Mouse (Mus musculus): ENCODE results near the gene Grb2.

Grb2 gene

GRCm38 (mm10) chr11:115627705-115628464 is 80.5 kb downstream of the Grb2 start, which contains the start of gene Slc25a19:
Gene Slc25a19 (minus strand): TSS chr11:115628295.
- peak; percentile 100 for DNase-seq (ENCODE audit: low spot score)

DNA sequence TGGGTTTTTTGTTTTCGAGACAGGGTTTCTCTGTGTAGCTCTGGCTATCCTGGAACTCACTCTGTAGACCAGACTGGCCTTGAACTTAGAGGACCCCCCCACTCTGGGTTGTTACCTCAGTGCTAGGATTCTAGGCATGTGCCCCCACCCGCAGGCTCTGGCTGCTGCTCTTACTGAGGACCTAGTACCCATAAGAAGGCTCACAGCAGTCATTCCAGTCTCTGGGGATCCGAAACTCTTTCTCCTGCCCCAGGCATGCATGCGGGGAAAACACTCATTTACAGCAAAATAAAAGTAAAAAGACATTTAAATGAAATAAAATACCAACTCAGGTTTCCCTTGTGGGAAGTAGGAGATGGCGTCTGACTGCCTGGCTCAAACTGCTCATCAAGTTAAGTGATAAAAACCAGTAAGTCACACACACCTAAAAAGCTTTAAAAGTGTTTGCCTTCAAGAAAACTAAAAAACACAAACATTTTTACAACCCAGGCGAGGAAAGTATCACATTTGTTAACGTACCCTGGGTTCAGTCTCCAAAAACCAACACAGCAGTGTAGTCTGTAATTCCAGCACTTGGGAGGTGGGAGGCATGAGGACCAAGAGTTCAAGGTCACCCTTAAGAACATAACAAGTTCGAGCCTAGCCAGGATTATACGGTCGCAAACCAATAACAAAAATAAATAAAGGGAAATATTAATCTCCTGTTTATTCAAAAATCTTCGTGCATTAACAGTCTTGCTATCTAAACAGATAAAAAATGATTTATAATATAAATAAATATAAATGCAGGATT is 81.4 kb downstream of the Grb2 start:
- no peak for DNase-seq (ENCODE audit: low spot score)

- DNase-seq (ENCODE audit: low spot score): no peak
Measured at GRCm38 (mm10) chr11:115625877-115626276, 82.5 kb downstream of the Grb2 start.

DNA sequence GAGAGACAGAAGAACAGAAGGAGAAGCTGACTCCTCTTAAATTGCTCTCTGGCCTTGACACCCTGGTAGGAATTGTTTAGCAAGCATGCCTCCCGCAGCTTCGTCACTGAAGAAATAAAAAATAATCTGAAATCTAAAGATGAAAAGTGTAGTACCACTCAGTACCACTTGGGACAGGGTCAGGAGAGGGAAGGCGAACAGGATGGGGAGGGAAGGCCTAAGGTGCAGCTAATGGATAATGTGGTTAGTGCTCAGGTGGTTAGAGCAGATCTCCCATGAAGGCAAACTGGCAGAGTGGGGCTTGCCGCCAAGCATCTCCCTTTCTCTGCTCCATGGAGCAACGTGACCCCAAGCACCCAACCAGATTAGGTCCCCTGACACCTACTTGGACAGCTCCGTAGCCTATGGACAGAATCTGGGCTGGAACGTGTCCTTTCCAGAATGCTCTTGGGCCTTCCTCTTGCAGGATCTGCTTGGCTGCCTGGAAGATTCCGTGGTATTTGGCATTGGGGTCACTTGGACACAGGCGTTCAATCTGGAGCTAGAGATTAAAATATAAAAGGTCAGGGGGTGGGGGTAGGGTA is 84.8 kb downstream of the Grb2 start:
- DNase-seq (ENCODE audit: low spot score): no peak

- no peak for DNase-seq (ENCODE audit: low spot score)
Measured at GRCm38 (mm10) chr11:115619949-115620348, 88.4 kb downstream of the Grb2 start.

DNA sequence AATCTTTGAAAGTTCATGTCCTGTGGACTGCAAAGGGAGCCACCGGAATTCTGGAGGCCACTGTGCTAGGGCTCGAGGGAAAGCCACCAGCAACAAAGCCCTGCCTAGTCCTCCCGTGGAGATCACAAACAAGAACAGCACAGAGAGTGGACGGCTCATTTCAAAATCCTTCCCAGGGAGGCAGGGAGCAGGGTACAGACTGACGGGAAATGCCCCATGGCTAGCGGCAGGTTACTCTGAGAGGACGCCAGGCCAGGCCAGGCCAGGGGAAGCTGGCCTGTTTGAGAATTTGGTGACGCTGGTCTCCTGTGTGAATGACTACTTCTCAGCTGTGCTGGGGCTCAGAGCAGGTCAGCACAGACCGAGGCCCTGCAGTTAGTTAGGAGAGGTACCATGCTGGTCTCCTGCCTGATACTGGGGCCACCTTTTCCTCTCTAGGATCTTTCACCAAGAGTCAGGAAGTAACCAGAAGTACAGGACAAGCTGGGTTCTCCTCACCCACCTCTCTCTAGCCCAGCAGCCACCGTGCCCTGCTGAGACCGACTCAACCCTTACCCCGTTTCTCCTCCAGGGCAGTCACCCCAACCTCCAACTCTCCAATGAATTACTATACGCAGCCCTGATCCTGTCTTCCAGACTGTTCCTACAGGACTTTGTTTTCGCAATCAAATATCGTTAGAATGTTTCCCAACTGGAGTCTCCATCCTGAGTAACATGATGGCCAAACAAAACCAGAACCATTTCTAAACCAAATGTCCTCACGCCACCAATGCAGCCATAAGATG is 89.5 kb downstream of the Grb2 start:
- no peak for DNase-seq (ENCODE audit: low spot score)

DNA sequence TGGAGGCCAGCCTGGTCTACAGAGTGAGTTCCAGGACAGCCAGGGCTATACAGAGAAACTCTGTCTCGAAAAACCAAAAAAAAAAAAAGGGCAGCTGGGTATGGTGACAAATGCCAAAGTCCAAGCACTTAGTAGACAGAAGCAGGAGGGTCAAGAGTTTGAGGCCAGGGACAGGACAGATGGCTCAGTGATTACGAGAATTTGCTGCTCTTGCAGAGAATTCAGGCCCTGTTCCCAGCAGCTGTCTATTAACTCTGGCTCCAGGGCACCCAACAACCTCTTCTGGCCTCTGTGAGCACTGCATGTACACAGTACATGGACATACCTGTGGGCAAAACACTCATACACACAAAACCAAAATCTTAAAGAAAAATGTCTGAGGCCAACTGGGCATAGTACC is 90.4 kb downstream of the Grb2 start:
- no peak for DNase-seq (ENCODE audit: low spot score)

- no peak for DNase-seq (ENCODE audit: low spot score)
Measured at GRCm38 (mm10) chr11:115616893-115617292, 91.5 kb downstream of the Grb2 start.

- DNase-seq (ENCODE audit: low spot score): no peak
Measured at GRCm38 (mm10) chr11:115616371-115616770, 92.0 kb downstream of the Grb2 start.

GRCm38 (mm10) chr11:115615875-115616274 is 92.5 kb downstream of the Grb2 start:
- no peak for DNase-seq (ENCODE audit: low spot score)

- DNase-seq (ENCODE audit: low spot score): no peak
Measured at GRCm38 (mm10) chr11:115615108-115615825, 93.1 kb downstream of the Grb2 start.

DNA sequence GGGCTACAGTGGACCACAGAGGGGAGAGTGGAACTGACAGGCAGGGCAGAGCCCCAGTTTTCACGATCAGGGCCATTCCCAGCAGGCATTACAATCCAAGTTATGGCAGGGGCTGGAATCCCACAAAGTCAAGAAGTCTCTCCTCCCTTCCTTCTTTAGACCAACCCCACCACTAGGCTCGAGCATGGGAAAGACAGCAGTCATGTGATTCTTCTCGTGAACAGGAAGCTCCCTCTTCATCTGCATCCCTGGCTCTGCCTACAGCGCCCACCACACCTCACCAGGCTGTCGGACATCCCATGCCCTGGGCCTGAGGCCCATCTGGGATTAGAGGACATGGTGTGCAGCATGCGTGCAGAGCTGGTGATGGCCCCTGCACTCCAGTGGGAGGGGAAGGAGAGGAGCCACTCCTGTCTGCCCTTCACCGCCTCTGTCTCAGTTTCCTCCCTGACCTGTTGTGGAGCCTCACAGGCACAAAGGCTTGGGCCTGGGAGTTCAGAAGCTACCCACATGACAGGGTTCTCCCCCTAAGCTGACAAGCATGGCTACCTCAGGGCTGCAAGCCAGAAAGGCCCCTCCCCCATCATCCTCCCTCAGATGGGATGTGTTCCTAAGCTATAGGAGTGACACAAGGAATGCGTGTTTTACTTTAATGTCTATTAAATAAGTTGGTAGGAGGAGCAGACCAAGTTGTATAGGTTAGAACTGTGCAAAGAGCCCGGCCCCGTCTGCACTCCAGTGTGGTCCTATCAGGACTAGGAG is 93.9 kb downstream of the Grb2 start:
- DNase-seq (ENCODE audit: low spot score): no peak

DNA sequence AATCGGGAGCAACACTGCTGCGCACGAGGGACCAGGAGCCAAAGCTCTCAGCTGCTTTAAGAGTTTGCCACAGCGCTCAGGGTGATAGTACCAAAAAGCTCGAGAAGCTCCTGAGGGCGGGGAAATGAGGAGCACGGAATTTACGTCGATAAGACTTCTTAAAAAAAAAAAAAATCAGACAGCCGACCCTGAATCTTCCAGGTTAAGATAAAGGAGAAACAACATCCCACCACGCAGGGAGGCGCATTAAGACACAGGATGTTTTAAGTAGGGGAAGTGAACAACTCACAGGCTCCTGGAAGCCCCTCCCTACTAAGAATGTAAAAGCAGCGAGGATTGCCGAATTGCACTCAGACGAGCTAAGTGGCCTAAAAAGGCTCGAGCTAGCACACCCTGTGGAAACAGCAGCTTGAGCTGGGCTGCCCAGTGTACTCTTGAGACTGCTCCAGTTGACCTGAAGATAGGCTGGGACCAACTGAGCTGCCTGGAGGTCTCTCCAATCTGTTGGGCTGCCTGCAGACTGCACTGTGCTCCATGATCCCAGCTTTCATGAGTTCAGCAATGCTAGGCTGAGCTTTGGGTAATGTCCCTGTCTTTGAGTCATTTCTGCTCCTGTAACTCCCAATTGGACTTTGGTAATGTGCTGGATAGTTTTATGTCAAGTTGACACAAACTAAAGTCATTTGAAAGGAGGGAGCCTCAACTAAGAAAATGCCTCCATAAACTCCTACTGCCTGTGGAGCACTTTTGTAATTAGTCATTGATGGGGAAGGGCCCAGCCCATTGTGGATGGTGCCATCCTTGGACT is 95.1 kb downstream of the Grb2 start:
- DNase-seq (ENCODE audit: low spot score): no peak

DNA sequence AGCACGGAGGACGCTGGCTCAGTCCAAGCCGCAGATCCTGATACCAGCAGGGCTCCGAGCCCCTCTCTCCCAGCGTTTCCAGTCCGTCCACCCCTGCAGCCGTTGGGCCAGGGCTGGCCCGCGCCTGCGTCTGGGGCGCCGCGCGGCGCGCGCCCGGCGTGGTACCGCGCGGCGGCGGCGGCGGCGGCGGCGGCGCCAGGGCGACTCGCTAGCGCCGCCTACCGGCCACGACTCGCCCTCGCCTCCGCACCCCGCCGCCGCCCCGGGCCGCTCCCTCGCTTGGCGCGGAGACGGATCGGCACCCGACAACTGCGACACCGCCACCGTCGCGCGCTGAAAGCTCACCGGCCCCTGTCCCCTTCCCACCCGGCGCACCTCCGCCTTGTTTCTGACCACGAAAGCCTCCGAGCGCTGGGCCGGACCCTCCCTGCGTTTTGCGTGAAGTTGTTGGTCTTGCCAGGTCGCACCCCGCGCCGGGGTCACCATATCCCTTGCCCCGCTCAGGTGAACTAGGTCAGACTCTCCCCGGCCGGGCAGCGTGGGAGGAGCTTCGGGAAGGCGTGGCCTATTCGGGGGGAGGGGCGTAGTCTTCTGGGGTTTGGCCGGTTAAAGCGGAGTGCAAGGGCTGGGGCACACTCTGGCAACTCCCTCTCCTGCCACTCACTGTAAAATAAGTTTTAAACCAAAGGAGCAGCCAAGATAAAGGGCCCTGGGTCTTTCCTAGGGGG is 95.8 kb downstream of the Grb2 start, which contains the start of gene Mif4gd:
Gene Mif4gd, minus strand, starts transcription at position 560 of the 728 bp plus-strand sequence.
- peak; percentile 84 for DNase-seq (ENCODE audit: low spot score)

DNA sequence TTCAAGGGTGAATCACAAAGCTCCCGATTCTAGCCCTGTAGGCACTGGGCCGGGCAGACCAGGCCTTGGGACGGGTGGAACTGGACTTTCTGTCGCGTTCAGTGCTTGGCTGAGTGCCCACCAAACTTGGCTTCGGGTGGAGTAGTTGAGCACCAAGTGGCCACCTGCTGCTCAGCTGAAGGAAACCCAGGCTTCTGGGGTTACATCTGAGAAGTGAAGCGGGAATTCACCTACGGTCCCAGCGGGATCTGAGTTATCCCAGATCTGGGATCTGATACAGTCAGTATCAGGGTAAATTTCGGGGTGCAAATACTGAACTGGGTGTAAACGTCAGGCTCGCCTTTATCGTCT is 96.4 kb downstream of the Grb2 start:
- peak; percentile 69 for DNase-seq (ENCODE audit: low spot score)

DNA sequence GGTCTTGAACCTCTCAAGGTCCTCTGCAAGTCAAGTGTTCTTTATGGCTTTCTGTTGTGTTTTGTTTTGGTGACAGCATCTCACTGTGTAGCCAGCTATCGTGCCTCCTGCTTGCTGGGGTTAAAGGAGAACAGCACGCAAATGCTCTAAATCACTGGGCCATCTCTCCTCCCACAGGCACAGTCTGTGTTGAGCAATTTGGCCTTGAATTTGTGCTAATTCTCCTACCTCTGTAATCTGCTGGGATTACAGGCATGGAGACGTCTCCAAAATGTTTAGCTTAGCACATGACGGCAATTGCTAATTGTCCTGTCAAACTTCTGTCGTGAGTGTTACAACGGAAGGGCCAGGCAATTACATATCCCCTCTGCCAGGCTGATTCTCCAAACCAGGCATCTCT is 97.2 kb downstream of the Grb2 start:
- DNase-seq (ENCODE audit: low spot score): no peak

GRCm38 (mm10) chr11:115609576-115609975 is 98.8 kb downstream of the Grb2 start:
- no peak for DNase-seq (ENCODE audit: low spot score)

- no peak for DNase-seq (ENCODE audit: low spot score)
Measured at GRCm38 (mm10) chr11:115608421-115609399, 99.7 kb downstream of the Grb2 start.
